Mouse (Mus musculus) liver, adult 2 months (tissue): ENCODE measurements at regions not wholly inside any gene's neighbourhood (a gene's known extent, or its start where the extent isn't known, plus 50 kb on each side); places are given as distances from the start of the nearest gene placed in this dataset.

Source experiments
- CTCF ChIP-seq: fragments of 200-500 bp; IDR thresholded peaks from 2 replicates; pipeline ENCODE4 v1.5.1; 2011; ENCODE audit warnings: low read depth, low read length, control low read depth
- POLR2A ChIP-seq: fragments of 200-500 bp; IDR thresholded peaks from 2 replicates; pipeline ENCODE4 v1.6.1; 2011; ENCODE audit warnings: low read length, control low read depth; ENCODE audit not compliant: insufficient read depth; ENCODE audit errors: extremely low read depth

DNA sequence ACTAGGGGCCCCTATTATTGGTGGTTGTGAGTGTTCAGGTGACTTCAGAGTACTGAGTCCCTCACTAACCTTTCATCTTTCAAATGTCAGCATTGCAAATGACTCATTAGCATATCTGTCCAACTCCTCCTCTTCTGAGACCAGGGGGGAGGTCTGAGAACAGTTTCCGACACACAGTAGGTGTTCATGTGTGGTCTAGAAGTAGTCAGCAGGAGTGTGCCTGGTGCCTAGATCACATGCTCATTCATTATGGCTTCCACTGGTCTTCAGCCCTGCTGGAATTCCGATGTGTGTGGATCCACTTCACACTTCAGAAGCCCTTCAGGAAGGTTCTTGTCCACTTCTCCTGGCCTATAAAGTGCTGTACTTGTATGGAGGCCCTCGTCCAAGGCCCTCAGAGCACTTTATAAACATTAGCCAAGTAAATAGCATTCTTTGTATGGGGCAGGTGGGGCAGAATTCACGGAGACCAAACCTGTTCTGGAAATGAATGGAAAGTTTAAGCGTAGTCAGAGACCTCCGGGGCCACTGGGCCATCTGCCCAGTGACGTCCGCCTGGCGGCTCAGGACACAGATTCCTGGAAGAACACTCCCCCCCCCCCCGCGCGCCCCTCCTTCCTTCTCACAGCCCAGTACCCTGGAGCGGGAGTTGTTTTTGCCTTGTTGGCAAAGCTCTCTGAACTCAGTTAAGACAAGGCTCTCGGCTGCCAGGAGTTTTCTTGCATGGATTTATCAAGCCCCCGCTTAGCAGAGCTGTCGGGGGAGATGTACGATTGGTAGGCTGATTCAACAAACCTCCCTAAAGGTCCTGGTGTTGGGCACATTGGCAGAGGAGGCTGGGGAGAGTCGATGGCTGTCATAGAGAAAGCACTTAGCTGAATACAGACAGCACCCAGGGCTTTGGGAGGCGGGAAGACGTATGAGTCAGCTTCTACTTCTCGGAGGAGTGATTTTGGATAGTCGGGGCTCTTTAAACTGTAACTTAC is 94.9 kb downstream of the 2410131K14Rik start:
- TF ChIP-seq CTCF = no peak
- TF ChIP-seq POLR2A = no peak
